Mouse (Mus musculus) liver, embryonic 11.5 days (tissue): ENCODE data around the gene Slco1a5. TPM values are rescaled to one million over a fixed set of nuclear protein-coding genes. Genes with fewer than 3 reads are reported as not detected.

ENCODE experiments used
- ATAC-seq: fragments of 200-750 bp; cut with Nextera tagmentation; replicated peaks from 2 replicates; pipeline ENCODE4 v1.8.0; 2017; ENCODE audit warnings: moderate number of reproducible peaks, mild to moderate bottlenecking, moderate TSS enrichment, moderate library complexity; ENCODE audit not compliant: low FRiP score
- DNase-seq: peaks from one replicate; pipeline ENCODE4 v3.0.0-alpha.2; 2017; ENCODE audit warnings: low spot score
- H3K27ac ChIP-seq: fragments of 300-500 bp; sonication (generic); 2 replicates; pipeline ENCODE4 v1.5.1; 2014; ENCODE audit warnings: mild to moderate bottlenecking, low read depth, low read length, control low read depth
- H3K27me3 ChIP-seq: fragments of 300-500 bp; sonication (generic); replicated peaks from 2 replicates; pipeline ENCODE4 v1.6.1; 2014; ENCODE audit warnings: low read length, mixed read lengths; ENCODE audit not compliant: control insufficient read depth, insufficient read depth
- H3K36me3 ChIP-seq: fragments of 300-500 bp; sonication (generic); 2 replicates; pipeline ENCODE4 v1.6.1; 2014; ENCODE audit warnings: mild to moderate bottlenecking, low read length, moderate library complexity, mixed read lengths; ENCODE audit not compliant: control insufficient read depth, insufficient read depth
- H3K4me1 ChIP-seq: fragments of 300-500 bp; sonication (generic); replicated peaks from 2 replicates; pipeline ENCODE4 v1.6.1; 2014; ENCODE audit warnings: low read length, mixed read lengths; ENCODE audit not compliant: control insufficient read depth, insufficient read depth
- H3K4me2 ChIP-seq: fragments of 300-500 bp; sonication (generic); 2 replicates; pipeline ENCODE4 v1.6.1; 2014; ENCODE audit warnings: mild to moderate bottlenecking, control low read depth, moderate library complexity
- H3K4me3 ChIP-seq: fragments of 300-500 bp; sonication (generic); 2 replicates; pipeline ENCODE4 v1.5.1; 2014; ENCODE audit warnings: low read depth, low read length, control low read depth
- H3K9ac ChIP-seq: fragments of 300-500 bp; sonication (generic); 2 replicates; pipeline ENCODE4 v1.6.1; 2014; ENCODE audit warnings: low read depth, low read length, control low read depth
- H3K9me3 ChIP-seq: fragments of 300-500 bp; sonication (generic); 2 replicates; pipeline ENCODE4 v1.6.1; 2016; ENCODE audit warnings: low read length, inconsistent platforms, mixed read lengths; ENCODE audit not compliant: control insufficient read depth
- WGBS: fragments of 180-500 bp; shearing (Covaris S2); extraction: QIAGEN DNeasy Blood & Tissue Kit; methylation state at CpG from one replicate; pipeline ENCODE4 v1.1.7; 2014; 5-methylcytosine and 5-hydroxymethylcytosine counted together
- polyA plus RNA-seq: library from polyadenylated mRNA; unstranded; fragments of >200 nt; fragmentation: Nextera tagmentation; extraction: Ambion mirVana; gene quantifications from 2 replicates; pipeline ENCODE4 v1.2.1, GENCODE M21; 2014

The Slco1a5 gene
- polyA plus RNA-seq: not detected in 2 replicates

- ATAC-seq (no peak), DNase-seq (no peak)
- 46% methylated on average over 4 of the region's 4 CpGs for WGBS
- no peaks in the 10 kb centered on the region for H3K9me3 ChIP-seq
- no peak within 1 kb of the TSS for H3K4me3 ChIP-seq
- no peaks in the 10 kb centered on the region for H3K4me1 ChIP-seq
- no peak within 1 kb of the TSS for H3K4me2 ChIP-seq
- H3K27ac ChIP-seq: no peak within 1 kb of the TSS
- H3K36me3 ChIP-seq: no peaks in the 10 kb centered on the region
- no peaks in the 10 kb centered on the region for H3K27me3 ChIP-seq
- no peak within 1 kb of the TSS for H3K9ac ChIP-seq
These were observed at the start of gene Slco1a5 for GRCm38 (mm10) chr6:142322881-142323280. Slco1a5 (minus strand) TSS chr6:142322981.

GRCm38 (mm10) chr6:142369568-142369967 is 46.8 kb upstream of the Slco1a5 start:
- ATAC-seq: no peak
- H3K36me3 ChIP-seq: peaks cover 27% of the 10 kb centered on the region

GRCm38 (mm10) chr6:142367565-142367964 is 44.8 kb upstream of the Slco1a5 start:
- H3K4me3 ChIP-seq: no peak overlapping the region
- H3K9ac ChIP-seq: no peak overlapping the region
- ATAC-seq (no peak), DNase-seq (no peak)
- no peak overlapping the region for H3K27ac ChIP-seq
- H3K27me3 ChIP-seq: no peaks in the 10 kb centered on the region
- no peaks in the 10 kb centered on the region for H3K4me1 ChIP-seq
- H3K4me2 ChIP-seq: no peak overlapping the region
- WGBS: 90% methylated on average over 3 of the region's 3 CpGs
- no peaks in the 10 kb centered on the region for H3K9me3 ChIP-seq
- H3K36me3 ChIP-seq: peaks cover 28% of the 10 kb centered on the region

More at GRCm38 (mm10) chr6:142369568-142369967, 46.8 kb upstream of the Slco1a5 start:
- Histone ChIP-seq H3K27me3 (no peaks in the 10 kb centered on the region), H3K9me3 (no peaks in the 10 kb centered on the region), H3K4me2 (no peak overlapping the region), H3K4me3 (no peak overlapping the region), H3K27ac (no peak overlapping the region), H3K9ac (no peak overlapping the region), H3K4me1 (no peaks in the 10 kb centered on the region)
- WGBS: 89% methylated on average over 3 of the region's 3 CpGs
- DNase-seq: no peak

- no peak overlapping the region for H3K4me3 ChIP-seq
- H3K4me1 ChIP-seq: no peaks in the 10 kb centered on the region
- WGBS: 89% methylated on average over 10 of the region's 10 CpGs
- no peaks in the 10 kb centered on the region for H3K27me3 ChIP-seq
- H3K9me3 ChIP-seq: no peaks in the 10 kb centered on the region
- H3K27ac ChIP-seq: no peak overlapping the region
- H3K4me2 ChIP-seq: no peak overlapping the region
- ATAC-seq (no peak), DNase-seq (no peak)
- peaks cover 31% of the 10 kb centered on the region for H3K36me3 ChIP-seq
- no peak overlapping the region for H3K9ac ChIP-seq
These were observed 43.8 kb upstream of the Slco1a5 start for GRCm38 (mm10) chr6:142366473-142367018.

- ATAC-seq: no peak
- H3K4me3 ChIP-seq: no peak overlapping the region
- H3K27ac ChIP-seq: no peak overlapping the region
- H3K27me3 ChIP-seq: no peaks in the 10 kb centered on the region
- peaks cover 33% of the 10 kb centered on the region for H3K36me3 ChIP-seq
- no peak overlapping the region for H3K4me2 ChIP-seq
- H3K4me1 ChIP-seq: no peaks in the 10 kb centered on the region
- no peaks in the 10 kb centered on the region for H3K9me3 ChIP-seq
- no peak overlapping the region for H3K9ac ChIP-seq
- DNase-seq: no peak
- 88% methylated on average over 8 of the region's 8 CpGs for WGBS
These were observed 43.1 kb upstream of the Slco1a5 start for GRCm38 (mm10) chr6:142365742-142366472.

GRCm38 (mm10) chr6:142363019-142363576 is 40.3 kb upstream of the Slco1a5 start:
- Histone ChIP-seq H3K4me2 (no peak overlapping the region), H3K9me3 (no peaks in the 10 kb centered on the region), H3K4me3 (no peak overlapping the region), H3K27ac (no peak overlapping the region), H3K9ac (no peak overlapping the region), H3K36me3 (peaks cover 33% of the 10 kb centered on the region), H3K27me3 (no peaks in the 10 kb centered on the region), H3K4me1 (no peaks in the 10 kb centered on the region)
- whole genome bisulfite sequencing: 77% methylated on average over 9 of the region's 9 CpGs
- ATAC-seq (no peak; the same call in 1 of the 2 replicates), DNase-seq (no peak)

GRCm38 (mm10) chr6:142362036-142362435 is 39.3 kb upstream of the Slco1a5 start:
- H3K9me3 ChIP-seq: no peaks in the 10 kb centered on the region
- no peak overlapping the region for H3K27ac ChIP-seq
- no peaks in the 10 kb centered on the region for H3K27me3 ChIP-seq
- peaks cover 30% of the 10 kb centered on the region for H3K36me3 ChIP-seq
- no peak overlapping the region for H3K4me2 ChIP-seq
- no peak overlapping the region for H3K4me3 ChIP-seq
- WGBS: 91% methylated on average over 6 of the region's 6 CpGs
- DNase-seq: no peak
- H3K4me1 ChIP-seq: no peaks in the 10 kb centered on the region
- ATAC-seq: no peak
- no peak overlapping the region for H3K9ac ChIP-seq

GRCm38 (mm10) chr6:142357106-142357505 is 34.3 kb upstream of the Slco1a5 start:
- H3K36me3 ChIP-seq: peaks cover 10% of the 10 kb centered on the region
- 78% methylated on average over 7 of the region's 7 CpGs for WGBS
- no peak overlapping the region for H3K9ac ChIP-seq
- no peaks in the 10 kb centered on the region for H3K27me3 ChIP-seq
- no peaks in the 10 kb centered on the region for H3K9me3 ChIP-seq
- ATAC-seq (no peak), DNase-seq (no peak)
- no peaks in the 10 kb centered on the region for H3K4me1 ChIP-seq
- no peak overlapping the region for H3K27ac ChIP-seq
- H3K4me3 ChIP-seq: no peak overlapping the region
- H3K4me2 ChIP-seq: no peak overlapping the region
